Mouse (Mus musculus): ENCODE data around the gene Hes2. TPM values are rescaled to one million over a fixed set of nuclear protein-coding genes. Genes with fewer than 3 reads are reported as not detected.

Gene Hes2
- total RNA-seq, 2 experiments from 2014 or later: not detected

GRCm38 (mm10) chr4:152131809-152132771 lies 26.6 kb upstream of the Hes2 start:
- DNase-seq: no peak
- intact Hi-C loops (cut with DNase I): no loop called here

DNA sequence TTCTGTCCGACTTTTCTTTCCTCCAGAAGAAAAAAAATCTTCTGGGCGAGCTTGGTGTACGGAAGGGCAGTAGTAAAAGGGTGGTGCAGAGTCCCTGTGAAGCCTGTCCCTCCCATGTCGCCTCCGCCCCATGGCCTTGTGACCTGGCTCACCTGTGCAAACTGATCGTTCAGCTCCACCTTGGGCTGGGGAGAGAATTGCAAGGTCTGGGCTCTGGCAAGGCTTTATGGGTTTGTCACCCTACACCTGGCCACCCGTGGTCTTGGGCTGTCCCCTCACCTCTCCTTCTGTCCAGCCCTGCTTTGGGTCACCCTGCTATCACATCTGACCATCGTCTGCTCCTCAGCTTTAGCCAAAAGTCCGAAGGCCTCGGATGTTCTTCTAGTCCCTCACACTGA lies 25.9 kb upstream of the Hes2 start:
- intact Hi-C loops (cut with DNase I): no loop called here
- no peak for DNase-seq

- intact Hi-C loops (cut with DNase I): no loop called here
- no peak for DNase-seq
These were observed 25.5 kb upstream of the Hes2 start for GRCm38 (mm10) chr4:152133213-152133612.

DNA sequence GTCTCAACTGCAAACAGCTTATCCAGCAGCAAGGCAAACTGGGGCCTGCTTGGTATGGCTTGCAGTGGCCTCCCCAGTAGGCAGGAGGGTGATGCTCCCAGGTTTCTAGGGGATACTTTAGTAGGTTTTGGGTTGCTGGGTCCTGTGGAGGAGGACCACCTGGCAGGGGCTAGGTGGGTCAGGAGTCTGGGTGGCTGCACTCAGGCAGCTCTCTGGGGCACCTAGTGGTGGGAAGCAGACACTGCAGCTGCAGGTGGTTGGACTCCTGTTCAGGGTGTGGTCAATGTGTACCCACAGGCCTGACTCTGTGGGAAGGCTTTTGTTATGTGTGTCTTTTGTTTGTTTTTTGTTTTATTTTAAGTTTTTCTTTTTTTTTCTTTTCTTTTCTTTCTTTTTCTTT lies 24.2 kb upstream of the Hes2 start:
- peak in 1 of 2 experiments; percentile 26 for DNase-seq
- intact Hi-C loops (cut with DNase I): no loop called here

GRCm38 (mm10) chr4:152135363-152135762 lies 23.3 kb upstream of the Hes2 start:
- intact Hi-C loops (cut with DNase I): no loop called here
- no peak for DNase-seq

GRCm38 (mm10) chr4:152136112-152136875 lies 22.4 kb upstream of the Hes2 start:
- DNase-seq: no peak
- intact Hi-C loops (cut with DNase I): no loop called here

DNA sequence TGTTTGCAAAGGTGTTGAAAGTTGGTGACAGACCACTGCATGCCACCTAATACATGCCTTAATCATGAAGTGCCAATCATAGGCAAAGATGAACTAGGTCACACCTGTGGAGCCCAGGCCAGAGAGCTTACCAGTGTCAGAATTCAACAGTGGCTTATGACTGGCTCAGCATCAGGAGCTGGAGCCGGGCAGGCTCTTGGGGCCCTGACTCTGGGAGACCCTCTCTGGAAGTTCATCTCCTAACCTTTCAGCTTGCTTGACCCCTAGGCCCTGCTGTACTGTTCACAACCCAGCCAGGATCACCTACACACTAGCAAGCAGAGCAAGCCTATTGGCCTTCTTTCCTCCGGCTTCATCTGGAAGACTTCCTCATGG lies 21.8 kb upstream of the Hes2 start:
- intact Hi-C loops (cut with DNase I): no loop called here

GRCm38 (mm10) chr4:152138497-152139260 lies 20.0 kb upstream of the Hes2 start:
- peak; percentile 81 to 82 for DNase-seq

More for the DNA sequence above, 21.8 kb upstream of the Hes2 start:
- no peak for DNase-seq

DNA sequence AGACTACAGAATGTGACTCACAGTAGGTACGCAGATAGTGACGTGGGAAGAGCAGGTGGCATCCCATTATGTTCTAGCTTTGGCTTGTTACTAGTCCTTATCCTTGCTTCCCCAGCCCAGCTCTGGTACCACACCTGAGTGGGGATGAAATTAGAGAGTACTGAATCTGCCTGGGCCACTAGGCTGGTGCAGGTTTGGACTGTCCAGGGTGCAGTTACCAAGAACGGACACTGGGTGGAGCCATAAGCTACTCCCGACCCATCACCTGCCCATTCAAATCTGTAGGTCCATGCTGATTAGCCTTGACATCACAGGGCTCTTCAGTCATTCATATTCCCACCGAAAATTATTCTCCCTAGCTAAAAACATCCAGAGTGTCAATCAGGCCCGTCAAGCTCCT lies 18.2 kb upstream of the Hes2 start:
- DNase-seq: no peak
- intact Hi-C loops (cut with DNase I): no loop called here

More at GRCm38 (mm10) chr4:152138497-152139260, 20.0 kb upstream of the Hes2 start:
- intact Hi-C loops (cut with DNase I): no loop called here

DNA sequence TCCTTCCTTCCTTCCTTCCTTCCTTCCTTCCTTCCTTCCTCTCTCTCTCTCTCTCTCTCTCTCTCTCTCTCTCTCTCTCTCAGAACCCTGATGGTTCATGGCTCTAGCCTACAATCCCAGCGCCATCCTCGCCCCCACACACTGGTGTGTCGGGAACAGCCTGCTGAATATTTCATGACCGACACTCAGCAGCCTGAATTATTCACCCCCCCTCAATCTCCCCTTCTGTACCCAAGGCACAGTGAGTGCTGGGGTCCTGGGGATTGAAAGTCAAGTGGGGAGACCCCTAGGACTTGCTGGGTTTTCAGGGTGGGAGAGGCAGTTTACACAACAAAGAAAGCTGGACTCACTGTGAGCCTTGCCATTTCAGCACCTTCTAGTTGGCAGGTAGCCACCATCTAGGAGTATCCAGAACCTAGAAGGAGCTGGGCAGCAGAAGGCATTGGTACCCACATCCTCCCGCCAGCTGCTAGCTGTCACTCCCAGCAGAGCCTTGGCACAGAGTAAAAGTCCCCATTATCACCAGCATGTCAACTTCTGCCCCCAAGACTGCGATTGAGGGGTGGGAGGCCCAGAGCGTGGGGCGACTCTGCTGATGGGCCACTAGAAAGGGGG lies 17.0 kb upstream of the Hes2 start:
- intact Hi-C loops (cut with DNase I): no loop called here
- DNase-seq: no peak

- intact Hi-C loops (cut with DNase I): no loop called here
- DNase-seq: no peak
These were observed 15.0 kb upstream of the Hes2 start for GRCm38 (mm10) chr4:152143632-152144031.

- intact Hi-C loops (cut with DNase I): no loop called here
- no peak for DNase-seq
These were observed 13.2 kb upstream of the Hes2 start for GRCm38 (mm10) chr4:152145473-152145872.

DNA sequence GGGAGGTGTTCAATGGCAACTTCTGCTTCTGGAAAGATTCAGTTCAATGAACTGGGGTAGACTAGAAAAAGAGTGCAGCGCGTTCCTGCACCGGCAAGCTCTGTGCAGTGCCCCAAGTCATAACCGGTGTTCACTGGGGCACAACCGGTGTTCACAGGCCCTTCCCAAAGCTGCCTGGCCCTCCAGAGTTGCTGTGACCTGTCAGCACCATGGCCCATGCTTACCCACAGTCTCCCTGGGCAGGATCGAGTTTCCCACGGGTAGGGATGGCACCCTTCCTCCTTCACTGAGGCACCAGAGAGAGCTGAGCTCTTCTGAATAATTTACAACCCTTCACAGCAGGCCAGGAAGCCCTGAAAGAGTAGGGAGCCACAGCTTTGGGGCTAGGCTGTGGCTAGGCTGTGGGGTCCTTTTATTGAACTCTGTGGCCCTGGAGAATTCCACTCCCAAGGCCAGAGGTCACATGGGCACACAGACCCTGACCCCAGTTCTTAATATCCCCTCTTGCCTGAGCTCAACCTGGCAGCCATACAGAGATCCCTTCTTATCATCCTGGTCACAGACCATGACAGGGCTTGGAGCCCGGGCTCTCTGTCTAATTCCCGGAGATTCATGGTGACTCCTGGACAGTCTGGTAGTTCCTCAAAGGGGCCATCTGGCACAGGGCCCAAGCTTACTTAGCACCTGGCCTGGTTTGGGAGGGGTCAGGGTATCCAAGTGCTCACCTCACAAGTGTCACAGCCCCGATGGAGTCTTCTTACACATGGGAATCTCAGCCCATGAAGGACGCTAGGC lies 12.4 kb upstream of the Hes2 start:
- DNase-seq: no peak
- intact Hi-C loops (cut with DNase I): no loop called here

DNA sequence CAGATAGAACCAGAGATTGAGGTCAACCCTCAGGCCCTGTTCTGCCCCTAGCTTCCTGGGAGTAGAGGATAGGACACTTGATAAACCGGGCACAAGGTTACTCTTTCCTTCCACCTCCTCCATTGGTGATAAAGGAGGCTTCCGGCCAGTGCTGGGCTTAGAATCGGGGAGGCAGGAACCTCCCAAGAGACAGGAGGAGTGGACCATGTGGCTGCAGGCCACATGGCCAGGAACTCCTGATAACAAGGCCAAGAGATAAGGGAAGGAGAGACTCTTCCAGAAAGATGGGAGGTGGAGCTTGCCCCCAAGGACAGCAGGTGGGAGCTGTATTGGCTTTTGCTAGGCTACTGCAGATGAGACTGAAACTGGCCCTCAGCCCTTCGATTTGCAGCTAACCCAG lies 8.1 kb upstream of the Hes2 start:
- no peak for DNase-seq
- intact Hi-C loops (cut with DNase I): no loop called here

- DNase-seq: no peak
- intact Hi-C loops (cut with DNase I): no loop called here
These were observed 7.2 kb upstream of the Hes2 start for GRCm38 (mm10) chr4:152151451-152151965.

- intact Hi-C loops (cut with DNase I): no loop called here
- no peak for DNase-seq
These were observed 6.6 kb upstream of the Hes2 start, which contains the start of gene Espn for GRCm38 (mm10) chr4:152151966-152152544. Espn (minus strand) TSS chr4:152152371.

DNA sequence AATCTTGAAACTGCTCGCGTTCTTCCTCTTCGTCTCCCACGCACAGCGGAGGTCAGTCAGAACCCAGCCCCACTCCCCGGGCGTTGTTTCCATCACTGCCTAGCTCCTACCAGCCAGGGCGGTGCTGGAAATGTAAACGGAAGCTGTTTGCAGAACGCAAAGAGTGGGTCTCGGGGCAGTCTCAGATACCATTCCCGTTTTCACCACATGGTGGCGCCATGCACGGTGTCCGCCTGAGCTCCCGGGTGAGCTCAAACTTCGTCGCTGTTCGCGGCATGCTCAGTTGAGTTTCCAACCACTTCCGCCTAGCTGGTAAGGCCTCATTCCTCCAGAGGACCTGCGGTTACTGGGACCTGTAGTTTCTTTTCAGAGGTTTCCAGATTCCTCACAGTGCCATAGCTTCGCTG lies 4.9 kb upstream of the Hes2 start:
- peak; percentile 77 to 78 for DNase-seq
- intact Hi-C loops (cut with DNase I): no loop called here

DNA sequence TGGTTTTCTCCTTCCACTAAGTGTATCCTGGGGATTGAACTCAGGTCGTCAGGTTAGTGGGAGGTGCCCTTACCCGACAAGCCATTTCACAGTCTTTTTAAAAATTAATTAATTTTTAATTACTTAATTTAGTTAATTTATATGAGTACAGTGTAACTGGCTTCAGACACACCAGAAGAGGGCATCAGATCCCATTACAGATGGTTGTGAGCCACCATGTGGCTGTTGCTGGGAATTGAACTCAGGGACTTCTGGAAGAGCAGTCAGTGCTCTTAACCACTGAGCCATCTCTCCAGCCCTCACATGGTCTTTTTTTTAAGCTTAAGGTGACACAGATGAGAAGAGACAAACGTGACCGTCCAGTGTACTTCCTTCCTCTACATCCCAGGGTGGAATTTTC lies 3.6 kb upstream of the Hes2 start:
- intact Hi-C loops (cut with DNase I): no loop called here
- DNase-seq: no peak

Measured in gastrocnemius, postnatal 36 days (tissue).